Mouse (Mus musculus) gastrocnemius, postnatal 10 days (tissue): ENCODE results near the gene Scimp. TPM values are rescaled to one million over a fixed set of nuclear protein-coding genes. Genes with fewer than 3 reads are reported as not detected.
"Not testable (repeated sequence)": the region's sequence is repeated elsewhere in the genome, so short reads cannot be mapped to it uniquely, and the experiment has no call there.

Experiments used
- DNase-seq: peaks from one replicate; pipeline ENCODE4 v3.0.0; 2021; ENCODE audit warnings: mixed read lengths
- microRNA-seq, 2 experiments: library from miRNA; unstranded; fragments of <30 nt; microRNA quantifications; one replicate each; pipeline ENCODE4 v1.2.0; 2021
- total RNA-seq, 2 experiments: library from RNA; stranded (reverse); gene quantifications; 2 replicates each; pipeline ENCODE4 v1.2.3; 2021

Gene Scimp
- total RNA-seq, 2 experiments from 2014 or later, result not detected

DNA sequence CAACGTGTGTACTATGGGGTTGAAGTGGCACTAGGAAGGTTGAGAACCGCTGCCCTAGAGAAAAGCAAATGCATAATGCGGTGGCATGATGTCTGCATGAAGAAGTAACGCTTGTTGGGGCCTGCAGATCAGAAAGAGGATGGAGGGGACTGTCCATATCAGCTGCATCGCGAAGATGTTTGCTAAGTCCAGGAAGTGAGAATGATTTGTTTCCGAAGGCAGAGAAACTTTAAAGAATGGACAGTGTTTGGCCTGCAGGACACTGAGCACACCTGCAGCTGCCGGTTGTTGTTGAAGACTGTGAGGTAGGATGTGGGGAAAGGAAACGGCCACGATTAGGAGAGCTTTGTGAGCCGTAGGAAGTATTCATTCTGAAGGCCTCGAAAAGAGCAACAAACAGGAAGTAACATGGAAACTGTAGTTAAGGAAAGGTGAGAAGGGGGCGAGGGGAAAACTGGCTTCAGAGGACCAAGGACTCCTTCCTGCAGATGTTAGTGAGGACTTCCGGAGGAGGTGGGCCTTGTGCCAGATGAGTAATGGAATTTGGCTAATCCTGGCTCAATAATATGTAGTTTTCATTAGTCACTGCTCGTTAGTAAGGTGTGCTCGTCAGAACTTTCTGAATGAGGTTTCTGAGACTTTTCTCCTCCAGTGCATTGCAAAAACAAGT lies 46.5 kb downstream of the Scimp start:
- DNase-seq, result peak; percentile 30

DNA sequence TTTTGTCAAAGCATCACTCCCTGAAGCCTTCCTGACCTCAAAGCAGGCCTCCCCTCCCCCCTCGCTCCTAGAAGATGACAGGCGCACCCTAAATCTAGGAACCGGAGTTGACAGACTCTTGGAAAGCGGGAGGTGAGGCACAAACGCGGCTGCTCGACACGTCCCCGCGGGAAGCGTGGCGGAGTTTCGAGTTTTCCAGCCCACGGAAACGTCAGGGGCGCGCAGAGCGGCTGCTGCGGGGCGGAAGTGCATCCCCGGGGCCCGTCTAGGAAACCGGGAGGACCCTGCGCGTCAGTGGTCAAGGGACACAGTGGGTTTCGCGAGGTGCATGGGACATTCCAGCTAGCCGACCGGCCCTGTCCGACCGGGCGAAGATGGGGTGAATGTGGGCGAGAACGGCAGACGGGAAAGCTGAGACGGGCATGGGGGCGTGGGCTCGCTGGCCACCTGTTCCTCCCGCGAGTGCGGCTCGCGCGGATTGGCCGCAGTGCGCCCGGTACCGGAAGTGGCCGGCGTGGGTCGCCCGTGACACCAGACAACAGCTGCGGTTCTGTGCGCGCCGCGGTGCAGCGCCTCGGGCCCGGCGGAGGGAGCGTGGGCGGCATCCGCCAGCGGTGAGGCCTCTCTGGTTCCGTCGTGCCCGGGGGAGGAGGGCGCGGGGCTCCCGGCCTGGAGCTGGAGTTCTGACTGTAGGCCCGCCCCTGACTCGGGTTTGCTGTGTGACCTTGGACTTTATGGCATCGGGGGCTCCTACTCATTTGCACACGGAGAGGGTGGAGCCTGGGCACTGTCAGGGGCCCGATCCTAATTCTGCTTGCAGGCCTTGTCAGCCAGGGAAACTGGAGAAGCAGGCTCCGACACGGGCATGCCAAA lies 48.2 kb downstream of the Scimp start, which contains the start of gene Zfp3:
Gene Zfp3 (plus strand): TSS at position 274 of the 873 bp plus-strand sequence.
- peak; percentile 84 for DNase-seq

DNA sequence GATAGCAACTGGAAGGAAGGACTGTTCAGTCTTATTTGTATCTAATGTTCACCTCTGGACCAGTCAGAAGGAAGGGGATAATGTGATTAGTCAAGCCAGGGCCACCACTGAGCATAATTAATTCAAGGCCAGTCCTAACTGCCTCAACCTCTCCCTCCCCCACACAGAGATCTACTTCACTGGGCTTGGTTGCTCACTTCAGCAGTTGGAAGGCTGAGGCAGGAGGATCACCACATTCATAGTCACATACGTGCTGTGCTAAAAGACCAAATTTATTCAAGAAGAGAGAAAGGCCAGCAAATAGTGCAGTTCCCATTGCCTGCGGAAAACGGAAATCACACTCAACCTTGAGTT lies 48.8 kb downstream of the Scimp start:
- no peak for DNase-seq

DNA sequence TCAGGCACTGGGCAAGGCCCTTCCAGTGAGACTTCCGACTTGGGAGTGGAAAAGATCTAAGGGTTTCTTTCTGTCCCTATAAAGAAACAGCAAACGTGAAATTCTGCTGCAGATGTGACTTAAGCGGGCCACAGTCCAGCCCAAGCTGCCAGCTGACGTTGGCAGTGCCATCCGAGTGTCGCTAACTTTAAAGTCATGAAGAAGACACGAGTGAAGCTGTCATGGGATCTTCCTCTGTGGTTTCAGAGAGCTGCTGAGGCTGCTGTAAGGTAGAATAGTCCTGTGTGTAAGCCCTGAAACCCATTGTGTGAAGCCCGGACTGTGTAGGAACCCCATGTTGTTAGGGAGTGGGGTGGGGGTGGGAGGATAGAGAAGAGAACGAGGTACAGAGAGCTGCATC lies 49.7 kb downstream of the Scimp start:
- no peak for DNase-seq

DNA sequence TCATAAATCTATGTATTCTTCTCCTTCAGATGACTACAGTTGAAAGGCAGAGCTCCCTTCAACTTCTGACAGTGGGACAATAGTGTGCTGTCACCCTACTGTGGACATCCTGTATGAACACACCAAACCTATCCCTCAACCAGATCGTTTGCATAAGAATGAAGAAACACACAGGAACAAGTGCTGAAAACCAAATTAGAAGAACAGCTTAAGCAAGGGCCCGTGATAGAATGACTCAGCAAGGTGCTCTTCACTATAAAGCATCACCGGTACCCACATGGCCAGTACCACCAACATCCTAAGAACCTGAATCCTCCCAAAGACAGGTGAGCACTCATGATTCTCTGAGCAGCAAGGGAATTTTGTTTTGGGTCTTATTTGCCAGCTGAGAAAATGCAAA lies 51.9 kb downstream of the Scimp start:
- DNase-seq, result not testable (repeated sequence)

DNA sequence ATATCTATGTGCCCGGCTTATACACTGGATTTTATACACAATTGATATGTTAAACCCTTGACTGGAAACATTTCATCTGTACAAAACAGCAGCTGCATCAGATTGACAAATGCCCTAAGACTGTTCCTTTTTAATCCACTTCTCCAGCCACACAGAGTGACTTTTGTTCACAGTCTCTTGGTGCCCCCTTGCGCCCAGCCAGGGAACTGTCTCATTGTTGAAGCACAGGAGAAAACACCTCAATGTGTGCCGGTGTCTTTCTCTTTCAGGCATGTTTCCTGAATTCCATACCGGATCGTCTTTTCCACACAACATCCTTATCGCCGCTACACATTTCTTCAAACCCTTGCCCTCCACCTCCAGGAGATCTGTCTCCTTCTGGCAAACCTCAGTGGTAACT lies 56.7 kb downstream of the Scimp start:
- peak; percentile 89 for DNase-seq

DNA sequence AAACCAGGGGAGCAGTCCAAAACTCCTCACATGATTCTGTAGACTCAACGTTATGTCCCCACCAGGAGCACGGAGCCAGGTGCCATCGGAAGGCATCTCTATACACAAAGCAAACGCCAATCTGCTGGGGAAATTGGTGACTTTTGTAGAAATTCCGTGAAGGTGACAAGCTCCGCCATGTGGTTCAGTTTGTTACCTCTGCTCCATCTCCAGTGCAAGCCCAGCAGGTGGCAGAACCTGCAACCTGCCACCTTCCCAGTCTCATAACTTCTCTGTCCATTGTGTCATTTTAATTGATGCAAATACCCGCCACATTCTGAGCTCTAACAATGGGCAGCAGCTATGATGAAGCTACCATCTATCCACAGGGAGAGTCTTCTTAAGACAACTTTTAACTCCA lies 57.4 kb downstream of the Scimp start:
- no peak for DNase-seq

DNA sequence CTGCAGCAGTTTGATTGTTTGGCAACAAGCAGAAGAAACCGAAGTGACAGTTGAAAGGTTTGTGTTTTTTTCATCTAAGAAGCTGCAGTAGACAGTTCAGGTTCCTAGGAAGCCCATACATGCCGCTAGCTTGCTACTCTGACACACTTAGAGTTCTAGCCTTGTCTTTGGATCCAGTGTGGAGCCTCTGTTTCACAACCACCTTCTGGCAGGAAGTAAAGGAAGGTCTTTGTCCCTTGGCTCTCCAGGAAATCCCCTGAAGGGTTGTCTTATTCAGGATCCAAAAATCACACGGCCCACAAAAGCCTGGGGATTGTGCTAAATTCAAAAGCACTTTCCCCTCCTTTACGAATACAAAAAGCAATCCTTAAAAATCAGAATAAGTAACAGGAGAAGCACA lies 57.9 kb downstream of the Scimp start:
- DNase-seq, result no peak

DNA sequence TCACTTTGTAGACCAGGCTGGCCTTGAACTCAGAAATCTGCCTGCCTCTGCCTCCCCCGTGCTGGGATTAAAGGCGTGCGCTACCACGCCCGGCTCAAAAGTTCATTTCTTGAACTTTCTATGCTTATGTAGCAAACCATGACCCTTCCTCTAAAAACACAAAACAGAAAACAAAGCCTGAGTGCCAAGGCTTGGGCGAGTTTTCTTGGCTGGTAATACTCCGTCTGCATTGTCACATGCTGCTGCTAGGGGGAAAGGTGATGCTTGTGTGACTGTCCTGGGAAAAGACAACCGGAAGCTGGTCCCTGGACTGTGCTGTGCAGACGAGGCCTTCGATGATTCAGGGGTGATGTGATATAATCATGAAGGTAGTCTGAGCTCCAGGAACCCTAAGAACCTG lies 59.2 kb downstream of the Scimp start:
- DNase-seq, result no peak

DNA sequence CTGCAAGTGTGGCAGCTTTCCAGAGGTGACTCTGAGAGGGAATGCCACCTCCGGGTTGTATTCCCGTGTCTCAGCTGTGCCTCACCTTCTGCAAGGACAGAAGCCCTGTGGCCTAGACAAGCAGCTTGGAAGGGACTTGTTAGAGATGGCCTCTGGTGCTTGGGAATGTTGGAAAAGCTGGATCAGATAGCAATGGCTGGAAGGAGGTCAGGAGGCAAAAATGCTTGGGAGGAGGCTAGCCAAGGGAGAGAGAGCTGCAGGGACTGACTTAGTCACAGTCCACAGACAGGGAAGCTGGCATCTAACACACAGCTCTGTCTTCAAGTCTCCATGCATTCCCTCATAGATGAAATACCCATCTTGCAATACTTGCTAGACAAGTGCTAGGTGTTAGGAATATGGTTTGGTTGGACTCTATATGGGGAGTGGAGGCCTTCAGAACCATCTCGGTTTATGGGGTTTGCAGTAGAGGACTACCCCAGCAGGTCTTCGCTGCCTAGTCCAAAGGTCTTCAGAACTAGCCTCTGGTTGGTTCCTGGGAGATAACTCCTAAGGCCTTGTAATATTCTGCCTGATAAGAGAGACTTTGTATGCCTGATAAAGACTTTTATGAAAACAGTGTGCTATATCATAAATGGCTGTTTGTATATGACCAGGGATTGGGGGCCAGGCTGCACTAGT lies 59.9 kb downstream of the Scimp start:
- DNase-seq, result no peak

DNA sequence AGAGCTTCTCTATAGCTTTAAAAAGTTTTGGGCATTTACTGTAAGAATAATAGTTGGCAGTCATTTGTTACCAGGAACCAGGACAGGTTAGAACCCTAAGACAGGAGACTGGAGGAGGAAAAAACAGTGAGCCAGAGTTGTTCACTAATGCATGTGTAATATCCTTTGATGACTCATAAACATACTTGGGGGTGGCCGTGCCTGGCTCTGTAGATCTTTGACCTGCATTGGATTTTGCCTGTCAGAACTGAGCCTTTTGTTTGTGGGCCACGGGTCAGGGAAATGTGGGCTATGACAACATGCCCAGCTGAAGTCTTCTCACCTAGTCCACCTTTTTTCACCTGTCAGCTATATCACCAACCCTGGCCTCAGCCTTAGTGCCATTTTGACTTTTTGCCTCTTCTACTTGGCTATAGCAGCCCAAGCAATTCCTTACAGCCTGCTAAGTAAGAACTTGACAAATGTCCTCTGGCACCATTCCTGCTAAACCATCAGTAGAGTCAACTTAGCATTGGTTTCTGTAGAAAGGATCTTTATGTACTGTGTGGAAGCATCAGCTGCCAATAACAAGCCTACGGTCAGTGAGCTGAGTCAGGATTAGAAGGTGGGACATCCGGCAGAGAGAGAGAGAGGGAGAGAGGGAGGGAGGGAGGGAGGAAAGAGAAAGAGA lies 64.4 kb downstream of the Scimp start:
- no peak for DNase-seq

DNA sequence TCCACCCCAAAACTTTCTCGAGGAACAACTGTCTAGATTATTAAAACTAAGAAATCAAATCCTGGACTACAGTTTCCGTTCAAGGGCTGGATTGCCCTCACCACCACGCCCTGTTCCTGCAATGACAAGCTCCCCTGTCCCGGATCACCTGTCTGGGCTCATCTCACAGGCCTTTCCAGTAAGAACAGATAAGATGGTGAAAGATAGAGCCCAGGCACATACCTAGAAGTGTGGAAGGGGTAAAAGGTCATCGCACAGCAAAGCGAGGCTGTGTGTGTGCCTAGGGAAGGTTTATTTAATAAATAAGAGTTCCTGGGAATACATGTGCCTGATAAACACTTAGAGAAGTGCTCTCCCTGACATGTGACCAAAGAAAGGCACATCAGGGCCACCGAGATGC lies 66.8 kb downstream of the Scimp start:
- DNase-seq, result no peak

DNA sequence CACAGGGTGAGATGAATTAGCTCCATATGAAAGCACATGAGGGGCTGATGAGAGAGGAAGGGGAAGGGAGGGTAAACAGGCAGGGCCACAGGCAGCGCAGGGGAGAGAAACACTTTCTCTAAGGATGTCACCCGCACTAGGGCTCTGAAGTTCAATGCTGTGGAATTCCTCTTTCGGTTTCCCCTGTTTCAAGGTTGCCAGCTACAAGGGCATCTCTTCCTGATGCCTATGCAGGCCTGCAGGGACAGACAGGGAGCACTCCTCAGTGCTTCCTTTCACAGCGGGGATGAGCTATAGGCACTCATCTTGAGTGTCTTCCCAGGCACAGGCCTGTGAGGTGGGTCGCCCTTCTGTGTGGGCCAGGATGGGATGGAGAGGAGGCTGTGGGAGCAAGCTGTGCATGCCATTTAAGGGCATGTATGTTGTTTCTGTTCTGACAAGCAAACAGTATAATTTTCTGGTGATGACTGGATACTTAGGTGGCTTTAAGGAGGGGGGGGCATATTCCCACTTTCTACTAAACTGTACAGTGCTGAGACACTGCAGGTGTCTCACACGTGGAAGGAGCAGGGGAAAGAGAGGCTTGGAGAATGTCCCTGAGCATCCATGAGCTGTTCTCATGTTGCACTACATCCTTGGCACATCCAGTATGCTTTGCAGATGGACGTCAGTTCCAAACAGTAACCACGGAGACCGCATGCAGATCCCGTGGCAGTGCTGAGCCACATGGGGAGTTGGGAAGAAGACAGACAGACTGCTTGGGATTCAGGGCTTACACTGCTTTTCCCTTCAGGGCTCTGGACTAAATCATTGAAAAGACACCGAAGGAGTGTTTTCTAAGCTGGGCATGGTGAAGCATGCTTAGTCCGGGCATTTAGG lies 69.6 kb downstream of the Scimp start:
- no peak for DNase-seq

DNA sequence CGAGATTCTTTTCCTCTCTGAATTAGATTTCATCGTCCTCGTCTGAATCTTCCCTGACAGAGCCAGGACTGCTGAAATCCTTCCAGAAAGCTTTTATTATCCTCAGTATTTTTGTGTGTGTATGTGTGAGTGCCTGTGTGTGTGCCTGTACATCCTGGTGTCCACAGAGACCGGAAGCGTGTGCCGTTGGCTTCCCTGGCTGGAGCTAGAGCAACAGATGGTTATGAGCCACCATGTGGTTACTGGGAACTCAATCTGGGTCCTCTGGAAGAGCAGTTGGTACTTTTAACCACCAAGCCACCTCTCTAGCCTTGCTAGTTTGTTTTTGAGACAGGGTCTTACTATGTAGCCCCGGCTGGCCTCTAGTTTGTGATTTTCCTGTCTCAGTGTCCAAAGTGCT lies 70.3 kb downstream of the Scimp start:
- DNase-seq, result no peak

DNA sequence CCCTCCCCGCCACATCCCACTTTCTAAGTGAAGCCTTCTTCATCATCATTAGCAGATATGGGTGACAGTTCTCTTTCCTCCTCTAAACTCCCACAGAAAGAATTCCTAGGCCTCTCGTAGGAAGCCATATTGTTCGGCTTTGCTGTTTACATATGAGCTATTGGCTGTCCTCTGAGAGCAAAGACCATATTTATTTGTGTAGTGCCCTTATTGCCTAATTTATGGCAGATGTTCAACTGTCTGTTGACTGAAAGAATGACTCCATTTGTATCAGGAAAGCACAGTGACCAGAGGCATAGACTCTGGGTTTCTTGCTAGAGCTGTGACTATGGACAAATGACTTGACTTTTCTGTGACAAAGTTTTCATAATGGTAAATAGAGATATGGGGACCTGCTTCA lies 70.8 kb downstream of the Scimp start:
- DNase-seq, result no peak

Small RNAs within 50 kb of the gene (microRNA-seq; reads per million reads assigned to microRNA genes)
- gene Gm22760, result 0 reads per million in 2 experiments

Other genes starting within 250 kb of the Scimp start
- gene Mink1, start 249.7 kb downstream of the Scimp start, total RNA-seq, result 10 to 100 TPM; 28.6 to 37.0 TPM
- not detected for gene 4930544D05Rik, start 196.7 kb downstream of the Scimp start, total RNA-seq
- gene Chrne, start 193.4 kb downstream of the Scimp start, total RNA-seq, result 10 to 100 TPM; 30.7 to 35.0 TPM
- under 1 TPM; 0.12 to 0.29 TPM for gene Gp1ba, start 173.5 kb downstream of the Scimp start, total RNA-seq
- gene Rnf167, start 165.4 kb downstream of the Scimp start, total RNA-seq, result 10 to 100 TPM; 41.9 to 43.7 TPM
- gene Slc25a11, start 165.1 kb downstream of the Scimp start, total RNA-seq, result 100 to 1,000 TPM; 252 to 283 TPM
- 100 to 1,000 TPM; 465 to 491 TPM for gene Pfn1, start 157.9 kb downstream of the Scimp start, total RNA-seq
- gene Eno3, start 155.4 kb downstream of the Scimp start, total RNA-seq, result 1,000 to 10,000 TPM; 5,193 to 5,983 TPM
- 100 to 1,000 TPM; 131 to 133 TPM for gene Spag7, start 143.2 kb downstream of the Scimp start, total RNA-seq
- 10 to 100 TPM; 20.6 to 21.8 TPM for gene Camta2, start 124.5 kb downstream of the Scimp start, total RNA-seq
- 1 to 10 TPM; 1.6 to 2.5 TPM for gene Inca1, start 112.4 kb downstream of the Scimp start, total RNA-seq
- gene Kif1c, start 112.0 kb downstream of the Scimp start, total RNA-seq, result 100 to 1,000 TPM; 195 to 205 TPM
- 10 to 100 TPM; 11.6 to 12.4 TPM for gene Zfp3, start 48.4 kb downstream of the Scimp start, total RNA-seq
- gene Rabep1, start 32.2 kb upstream of the Scimp start, total RNA-seq, result 10 to 100 TPM; 27.5 to 30.4 TPM
- gene Nup88, start 157.4 kb upstream of the Scimp start, total RNA-seq, result 10 to 100 TPM; 50.1 to 52.0 TPM
- gene Rpain, start 157.6 kb upstream of the Scimp start, total RNA-seq, result 10 to 100 TPM; 14.0 to 15.3 TPM
- 100 to 1,000 TPM; 158 to 183 TPM for gene C1qbp, start 170.4 kb upstream of the Scimp start, total RNA-seq
- gene Dhx33, start 191.9 kb upstream of the Scimp start, total RNA-seq, result 10 to 100 TPM; 10.7 to 13.3 TPM
- 1 to 10 TPM; 5.4 to 8.2 TPM for gene Mis12, start 207.0 kb upstream of the Scimp start, total RNA-seq
- 10 to 100 TPM; 15.2 to 17.4 TPM for gene Derl2, start 207.3 kb upstream of the Scimp start, total RNA-seq
- gene 6330403K07Rik, start 220.9 kb upstream of the Scimp start, total RNA-seq, result 1 to 10 TPM; 4.0 to 5.5 TPM